Mouse (Mus musculus) Patski (cell line): ENCODE results near the gene Nsf. TPM values are rescaled to one million over a fixed set of nuclear protein-coding genes. Genes with fewer than 3 reads are reported as not detected.

Experiments used
- ATAC-seq: fragments of 100-300 bp; one replicate; pipeline ENCODE4 v1.8.0; 2021
- CTCF ChIA-PET: fragments of 350-600 bp; sonication (Branson Sonifier 250); formaldehyde crosslinking; loops from one replicate; lab custom pipeline; 2022; ENCODE audit warnings: inconsistent platforms; lab: Charles Lee
- POLR2A ChIA-PET: fragments of 350-600 bp; sonication (Branson Sonifier 250); formaldehyde crosslinking; loops from one replicate; lab custom pipeline; 2022; ENCODE audit warnings: antibody characterized with exemption, inconsistent platforms; lab: Charles Lee
- DNase-seq: peaks from one replicate; pipeline ENCODE4 v3.0.0-alpha.2; 2011; ENCODE audit warnings: low read depth, low spot score
- H3K27me3 ChIP-seq: fragments of 371-371 bp; one replicate; pipeline ENCODE4 v1.5.1; 2021
- CTCF ChIP-seq: fragments of 100-300 bp; IDR thresholded peaks from one replicate; pipeline ENCODE4 v1.5.1; 2021
- in situ Hi-C: fragments of 300-500 bp; cut with MboI; formaldehyde crosslinking; loops from 3 replicates; pipeline ENCODE4 v1.11.1; 2018; ENCODE audit warnings: low pct_unique_long_range_greater_than_20kb, mixed read lengths
- polyA plus RNA-seq: library from polyadenylated mRNA; unstranded; gene quantifications from one replicate; pipeline ENCODE4 v1.2.3, GENCODE M21; 2021

Nsf gene
- polyA plus RNA-seq, 1 experiment from 2014 or later = 26.3 TPM

- CTCF ChIA-PET = no interaction called here
- no peak for ATAC-seq
These were observed 52.3 kb downstream of the Nsf start for GRCm38 (mm10) chr11:103901581-103901966.

GRCm38 (mm10) chr11:103900803-103901580 is 52.9 kb downstream of the Nsf start:
- no peak for DNase-seq
- CTCF ChIA-PET = no interaction called here
- no peak for ATAC-seq
- in situ Hi-C loops = no loop called here
- POLR2A ChIA-PET = no interaction called here
- TF ChIP-seq CTCF = no peak
- no peaks in the 10 kb centered on the region for H3K27me3 ChIP-seq

More at GRCm38 (mm10) chr11:103901581-103901966, 52.3 kb downstream of the Nsf start:
- POLR2A ChIA-PET = no interaction called here
- in situ Hi-C loops = no loop called here
- no peaks in the 10 kb centered on the region for H3K27me3 ChIP-seq
- DNase-seq = no peak
- no peak for TF ChIP-seq CTCF

DNA sequence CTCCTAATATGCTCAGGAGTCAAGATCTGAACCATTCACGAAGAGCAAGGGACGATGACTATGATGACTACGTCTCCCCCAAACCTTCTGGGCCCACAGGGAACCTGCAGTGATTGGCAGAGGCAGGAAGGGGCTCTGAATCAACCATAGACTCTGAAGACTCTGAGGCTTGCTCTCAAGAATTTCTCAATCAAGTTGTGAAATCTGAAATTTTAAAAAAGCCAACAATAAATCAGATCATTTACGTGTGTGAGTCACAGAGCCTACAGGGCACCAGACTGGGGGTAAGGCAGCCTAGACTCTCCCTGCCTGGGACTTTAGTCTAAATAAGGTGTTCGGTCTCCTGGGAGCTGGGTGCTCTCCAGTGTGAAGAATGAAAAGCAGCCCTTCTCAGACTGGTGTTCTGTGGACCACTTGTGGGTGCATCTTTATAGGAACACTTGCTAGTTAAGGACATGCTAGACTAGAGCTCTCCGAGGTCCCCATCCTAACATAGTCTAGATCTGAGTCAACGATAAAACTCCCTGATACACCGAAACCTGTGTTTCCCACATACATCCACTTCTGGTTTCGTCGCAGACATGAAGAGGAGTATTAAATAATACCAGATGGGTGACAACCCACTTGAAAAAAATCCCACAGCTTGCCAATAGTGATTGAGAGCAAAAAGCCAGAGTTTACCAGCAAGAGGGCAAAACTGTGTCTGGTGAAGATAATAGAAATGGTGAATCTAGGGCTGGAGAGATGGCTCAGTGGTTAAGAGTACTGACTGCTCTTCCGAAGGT is 56.7 kb downstream of the Nsf start:
- ChIA-PET POLR2A (interaction anchor here (0.6 kb wide), 1 partner anchor 47 kb away, joined by 3 read pairs; no protein-coding TSS in a partner anchor), CTCF (interaction anchor here (1.0 to 1.2 kb wide), 2 partner anchors 10 to 15 kb away, joined by 3 read pairs; no protein-coding TSS in a partner anchor)
- ATAC-seq (no peak), DNase-seq (no peak)
- no peak for TF ChIP-seq CTCF
- no peaks in the 10 kb centered on the region for H3K27me3 ChIP-seq
- in situ Hi-C loops = no loop called here

- no peak for ATAC-seq
- in situ Hi-C loops = no loop called here
- H3K27me3 ChIP-seq = no peaks in the 10 kb centered on the region
- no peak for TF ChIP-seq CTCF
- DNase-seq = no peak
- CTCF ChIA-PET = interaction anchor here (1.4 kb wide), 1 partner anchor 131 kb away, joined by 3 read pairs; no protein-coding TSS in a partner anchor
- POLR2A ChIA-PET = interaction anchor here (0.6 kb wide), 1 partner anchor 48 kb away, joined by 3 read pairs; no protein-coding TSS in a partner anchor
These were observed 57.8 kb downstream of the Nsf start for GRCm38 (mm10) chr11:103896056-103896455.

DNA sequence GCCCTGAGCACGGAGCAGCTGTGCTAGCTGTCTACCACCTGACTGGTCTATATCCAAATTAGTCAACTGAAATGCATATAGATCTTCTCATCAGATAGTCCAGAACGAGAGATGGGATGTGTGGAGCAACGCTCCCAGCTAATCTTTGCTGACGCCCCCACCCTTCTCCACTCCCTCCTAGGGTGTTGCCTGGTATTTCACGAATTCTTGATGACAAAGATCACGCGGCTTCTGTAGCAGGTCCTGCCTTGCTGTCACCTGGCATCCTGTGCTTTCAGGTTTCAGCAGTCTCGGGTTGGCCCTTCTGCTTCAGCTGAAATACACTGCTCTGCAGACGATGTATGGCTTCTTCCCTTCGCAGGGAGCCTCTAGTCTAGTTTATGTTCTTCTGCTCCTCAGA is 61.0 kb downstream of the Nsf start:
- ATAC-seq (no peak), DNase-seq (no peak)
- ChIA-PET POLR2A (interaction anchor here (0.7 kb wide), 1 partner anchor 487 kb away, joined by 3 read pairs; no protein-coding TSS in a partner anchor), CTCF (no interaction called here)
- no peaks in the 10 kb centered on the region for H3K27me3 ChIP-seq
- no peak for TF ChIP-seq CTCF
- in situ Hi-C loops = no loop called here

DNA sequence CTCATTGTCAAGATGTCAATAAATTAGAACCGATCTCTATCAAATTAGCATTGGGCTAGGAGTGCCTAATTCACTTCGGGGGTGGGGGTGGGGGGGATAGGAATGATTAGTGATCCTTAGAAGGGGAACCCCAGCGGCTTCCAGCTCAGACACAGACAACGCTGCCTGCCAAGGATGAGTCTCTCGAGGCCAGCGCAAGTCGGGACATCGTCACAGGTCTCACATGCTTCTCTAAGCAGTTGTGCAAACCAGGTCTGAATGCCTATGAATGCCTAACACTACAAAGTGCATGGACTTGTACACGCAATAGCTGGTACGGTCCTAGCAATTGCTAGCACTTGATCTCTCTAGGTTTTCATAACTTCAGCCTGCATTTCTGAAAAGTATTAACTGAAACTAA is 62.1 kb downstream of the Nsf start:
- H3K27me3 ChIP-seq = no peaks in the 10 kb centered on the region
- no peak for TF ChIP-seq CTCF
- in situ Hi-C loops = no loop called here
- ChIA-PET POLR2A (no interaction called here), CTCF (no interaction called here)
- DNase-seq = no peak
- ATAC-seq = no peak

- in situ Hi-C loops = no loop called here
- ChIA-PET POLR2A (interaction anchor here (0.6 kb wide), 2 partner anchors 166 to 363 kb away, joined by 3 to 4 read pairs; no protein-coding TSS in a partner anchor), CTCF (interaction anchor here (1.1 kb wide), 1 partner anchor 127 kb away, joined by 3 read pairs; no protein-coding TSS in a partner anchor)
- no peak for TF ChIP-seq CTCF
- ATAC-seq = no peak
- no peak for DNase-seq
- H3K27me3 ChIP-seq = no peaks in the 10 kb centered on the region
These were observed 63.3 kb downstream of the Nsf start for GRCm38 (mm10) chr11:103890337-103891186.

DNA sequence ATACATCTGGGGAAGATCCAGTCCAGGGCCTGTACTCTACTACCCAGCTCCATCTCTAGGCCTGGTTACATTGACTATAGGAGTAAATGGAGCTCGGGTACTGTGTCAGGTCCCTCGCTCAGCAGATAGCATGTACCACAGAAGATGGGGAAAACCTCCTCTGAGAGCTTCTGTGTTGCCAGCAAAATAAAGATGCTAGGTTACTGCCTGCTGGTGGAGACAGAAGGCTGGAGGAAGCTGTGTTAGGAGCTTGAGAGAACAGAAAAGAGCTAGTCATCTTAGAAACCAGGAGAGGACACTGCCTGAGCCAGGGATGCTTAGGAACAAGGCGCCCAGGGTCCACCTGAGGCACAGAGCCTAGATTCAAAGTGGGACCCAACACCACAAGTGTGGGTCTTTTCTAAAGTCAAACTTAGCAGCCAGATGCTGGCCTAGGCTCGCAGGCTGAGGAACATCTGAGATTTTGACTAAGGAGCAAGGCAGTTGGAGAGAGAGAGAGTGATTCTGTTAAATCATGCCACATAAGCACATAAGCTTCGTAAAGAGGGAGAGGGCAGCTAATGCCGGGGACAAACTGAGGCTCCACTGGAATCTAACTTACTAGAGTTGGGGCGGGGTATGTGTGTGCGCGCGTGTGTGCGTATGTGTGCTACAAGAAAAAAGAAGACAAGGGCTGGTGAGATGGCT is 66.0 kb downstream of the Nsf start:
- ChIA-PET CTCF (no interaction called here), POLR2A (no interaction called here)
- ATAC-seq (no peak), DNase-seq (no peak)
- no peak for TF ChIP-seq CTCF
- no peaks in the 10 kb centered on the region for H3K27me3 ChIP-seq
- in situ Hi-C loops = no loop called here

DNA sequence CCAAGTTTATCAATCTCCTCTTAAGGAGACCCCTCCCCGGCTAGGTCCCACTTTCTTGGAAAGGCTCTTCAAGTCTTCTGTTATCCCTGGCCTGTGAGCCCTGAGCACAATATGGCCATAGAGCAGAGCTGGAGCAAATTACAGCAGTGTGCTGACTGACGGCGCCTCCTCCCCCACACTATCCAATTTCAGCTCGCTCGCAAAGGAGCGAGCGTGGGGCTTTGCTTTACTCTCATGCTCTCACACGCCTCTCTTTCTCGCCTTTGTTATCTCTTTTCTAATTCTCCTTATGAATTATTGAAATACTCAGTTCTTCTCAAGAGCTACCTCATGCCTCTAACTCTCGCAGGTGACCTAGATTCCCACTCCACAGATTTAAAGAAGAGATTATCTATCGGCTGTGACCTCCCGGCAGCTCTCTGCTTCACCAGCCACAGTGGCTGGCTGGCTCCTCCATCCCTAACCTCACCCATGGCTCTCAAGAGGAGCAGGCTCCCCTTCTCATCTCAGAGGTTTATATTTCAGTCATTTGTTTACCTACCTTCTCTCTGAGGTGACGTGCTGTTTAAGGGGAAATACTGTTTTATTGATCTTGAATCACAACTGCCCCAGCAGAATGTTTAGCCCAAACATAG is 69.0 kb downstream of the Nsf start:
- TF ChIP-seq CTCF = no peak
- no peaks in the 10 kb centered on the region for H3K27me3 ChIP-seq
- DNase-seq = no peak
- in situ Hi-C loops = no loop called here
- POLR2A ChIA-PET = no interaction called here
- ATAC-seq = no peak
- CTCF ChIA-PET = no interaction called here
